Mouse (Mus musculus) brain, embryonic 14.5 days (tissue): ENCODE measurements around the gene Dynlt1c.
"Not testable (repeated sequence)": the region's sequence is repeated elsewhere in the genome, so short reads cannot be mapped to it uniquely, and the experiment has no call there.

Experiments
- CTCF ChIP-seq: fragments of 200-500 bp; IDR thresholded peaks from 2 replicates; pipeline ENCODE4 v1.5.1; 2012; ENCODE audit warnings: inconsistent platforms, mild to moderate bottlenecking, moderate library complexity, borderline replicate concordance; ENCODE audit not compliant: insufficient read depth, insufficient read length; ENCODE audit errors: extremely low read depth
- POLR2A ChIP-seq: fragments of 200-500 bp; IDR thresholded peaks from 2 replicates; pipeline ENCODE4 v1.6.1; 2012; ENCODE audit warnings: mild to moderate bottlenecking, inconsistent platforms, borderline replicate concordance; ENCODE audit not compliant: poor library complexity, insufficient read depth, insufficient read length, severe bottlenecking; ENCODE audit errors: extremely low read depth

DNA sequence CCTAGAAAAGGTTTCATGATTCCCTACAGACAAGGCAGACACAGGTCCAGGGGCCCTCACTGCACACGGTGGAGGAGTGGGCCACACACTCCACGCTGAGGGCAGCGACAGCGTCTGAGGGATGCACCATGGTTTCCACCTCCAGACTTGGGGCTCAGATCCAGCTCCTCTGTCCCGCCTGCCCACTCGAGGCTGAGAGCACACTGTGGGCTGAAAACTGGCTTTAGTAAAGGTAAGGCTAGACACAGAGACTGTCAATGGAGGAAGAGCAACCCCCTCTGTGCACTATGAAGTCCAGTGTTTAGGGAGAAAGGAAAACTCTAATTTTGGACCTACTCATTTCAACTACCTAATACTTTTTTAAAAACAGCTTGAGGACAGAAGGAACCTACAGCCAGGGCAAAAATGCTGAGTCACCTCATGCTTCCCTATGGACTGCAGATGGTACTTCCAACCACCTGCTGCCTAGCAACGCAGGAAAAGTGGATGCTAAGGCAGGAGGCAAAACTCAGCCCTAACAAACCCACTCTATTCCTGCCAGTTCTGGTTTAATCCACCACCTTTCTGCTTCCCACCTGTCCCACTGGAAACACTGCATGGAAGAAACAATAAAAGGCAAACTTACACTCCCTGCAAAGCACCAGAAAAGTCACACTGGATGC lies 49.6 kb downstream of the Dynlt1c start:
- TF ChIP-seq POLR2A, CTCF: not testable (repeated sequence)
